Mouse (Mus musculus) spleen, adult 2 months (tissue): Measurements from ENCODE around the gene Arhgap18. TPM values are rescaled to one million over a fixed set of nuclear protein-coding genes. Genes with fewer than 3 reads are reported as not detected.

Experiments
- DNase-seq, 2 experiments: peaks; one replicate each; pipeline versions ENCODE4 v3.0.0 to v3.0.0-alpha.2; 2012 to 2021; ENCODE audit warnings: low spot score in 2 of 2, low read depth in 1 of 2
- H3K27ac ChIP-seq: fragments of 200-500 bp; 2 replicates; pipeline ENCODE4 v1.5.1; 2012; ENCODE audit warnings: low read length, inconsistent platforms; ENCODE audit not compliant: insufficient read depth
- H3K27me3 ChIP-seq: fragments of 200-500 bp; 2 replicates; pipeline ENCODE4 v1.6.1; 2012; ENCODE audit warnings: mild to moderate bottlenecking, moderate library complexity, low read length, inconsistent platforms; ENCODE audit not compliant: control insufficient read depth, insufficient read depth
- H3K36me3 ChIP-seq: fragments of 200-500 bp; 2 replicates; pipeline ENCODE4 v1.6.1; 2012; ENCODE audit warnings: mild to moderate bottlenecking, low read length, inconsistent platforms; ENCODE audit not compliant: control insufficient read depth, insufficient read depth
- H3K4me1 ChIP-seq: fragments of 200-500 bp; 2 replicates; pipeline ENCODE4 v1.6.1; 2011; ENCODE audit warnings: inconsistent platforms; ENCODE audit not compliant: control insufficient read depth, insufficient read depth, insufficient read length
- H3K4me3 ChIP-seq: fragments of 200-500 bp; 2 replicates; pipeline ENCODE4 v1.5.1; 2011; ENCODE audit warnings: mild to moderate bottlenecking, inconsistent platforms; ENCODE audit not compliant: insufficient read depth, insufficient read length; ENCODE audit errors: extremely low read depth
- CTCF ChIP-seq: fragments of 200-500 bp; IDR thresholded peaks from 2 replicates; pipeline ENCODE4 v1.5.1; 2011; ENCODE audit warnings: mild to moderate bottlenecking, inconsistent platforms; ENCODE audit not compliant: insufficient read depth, insufficient read length, insufficient replicate concordance; ENCODE audit errors: extremely low read depth
- POLR2A ChIP-seq: fragments of 200-500 bp; IDR thresholded peaks from 2 replicates; pipeline ENCODE4 v1.6.1; 2011; ENCODE audit warnings: low read depth, low read length, inconsistent platforms
- WGBS: fragments of 180-500 bp; shearing (Covaris S2); methylation state at CpG from one replicate; pipeline ENCODE4 v1.1.7; 2018; 5-methylcytosine and 5-hydroxymethylcytosine counted together
- polyA plus RNA-seq: library from polyadenylated mRNA; depleted of rRNA; stranded (reverse); fragments of >200 nt; gene quantifications from 2 replicates; pipeline ENCODE4 v1.2.3, GENCODE M21; 2012

The Arhgap18 gene
- polyA plus RNA-seq, 1 experiment: 1.3 TPM

DNA sequence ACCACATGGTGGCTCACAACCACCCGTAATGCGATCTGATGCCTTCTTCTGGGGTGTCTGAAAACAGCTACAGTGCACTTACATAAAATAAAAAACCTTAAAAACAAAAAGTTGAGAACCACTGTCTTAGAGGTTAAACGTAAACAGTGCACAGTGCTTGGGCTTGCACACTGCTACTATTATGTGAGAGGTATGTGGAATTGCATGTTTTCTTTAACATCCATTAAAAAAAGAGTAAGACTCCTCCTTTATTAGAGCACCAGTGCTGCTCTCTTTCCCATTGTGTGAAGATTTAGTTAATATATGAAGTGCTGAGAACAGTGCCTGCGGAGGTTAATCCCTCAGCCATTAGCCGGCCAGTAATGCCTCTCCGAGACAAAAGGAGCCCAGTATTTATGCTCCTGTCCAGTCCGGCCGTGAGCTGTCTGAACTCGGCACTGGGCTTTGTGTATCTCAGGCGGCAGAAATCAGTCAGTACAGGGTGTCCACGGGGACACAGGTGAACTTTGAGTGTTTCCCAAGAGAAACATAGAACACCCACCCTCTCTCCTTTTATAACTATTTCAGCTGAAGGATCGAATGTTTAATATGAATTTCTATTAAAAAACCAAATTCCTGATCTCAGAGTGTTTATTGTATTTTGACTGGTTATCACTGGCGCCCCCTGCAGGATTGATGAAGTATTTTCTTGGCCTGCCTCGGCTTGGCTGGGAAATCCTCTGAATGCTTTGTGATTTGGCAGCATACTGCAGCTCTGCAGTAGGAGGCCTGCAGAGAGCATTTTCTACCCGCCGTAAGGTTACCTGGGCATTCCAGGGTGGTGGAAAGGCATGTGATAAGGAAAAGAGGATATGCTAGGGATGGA is 925 bp upstream of the Arhgap18 start:
- no peak overlapping the region for H3K27ac ChIP-seq
- DNase-seq: peak; percentile 18 to 43
- no peaks in the 10 kb centered on the region for H3K27me3 ChIP-seq
- H3K4me3 ChIP-seq: no peak overlapping the region
- no peaks in the 10 kb centered on the region for H3K36me3 ChIP-seq
- TF ChIP-seq CTCF (peak; percentile 35; the same call in 1 of the 2 replicates), POLR2A (no peak)
- no peaks in the 10 kb centered on the region for H3K4me1 ChIP-seq
- WGBS: 74% methylated on average over 16 of the region's 16 CpGs

DNA sequence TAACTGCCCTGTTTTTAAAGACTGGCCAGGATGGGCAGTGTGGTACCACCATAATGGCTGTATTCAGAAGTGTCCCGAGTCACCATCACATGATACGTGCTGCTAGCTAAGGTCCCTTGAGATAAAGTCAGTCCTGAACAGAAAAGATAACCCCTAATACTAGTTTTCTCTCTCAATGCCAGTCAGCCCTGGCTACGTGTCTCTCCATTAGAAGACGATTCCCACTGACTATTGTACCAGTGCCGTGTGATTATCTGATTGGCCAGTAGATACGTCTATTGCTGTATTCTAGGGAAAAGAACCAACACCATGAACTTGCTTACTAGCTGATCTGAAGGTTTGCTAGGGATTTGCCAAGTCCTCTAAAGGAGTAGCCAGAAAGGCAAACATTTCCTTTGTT is 785 bp downstream of the Arhgap18 start:
- H3K27ac ChIP-seq: no peak overlapping the region
- DNase-seq: no peak
- TF ChIP-seq CTCF (no peak), POLR2A (no peak)

DNA sequence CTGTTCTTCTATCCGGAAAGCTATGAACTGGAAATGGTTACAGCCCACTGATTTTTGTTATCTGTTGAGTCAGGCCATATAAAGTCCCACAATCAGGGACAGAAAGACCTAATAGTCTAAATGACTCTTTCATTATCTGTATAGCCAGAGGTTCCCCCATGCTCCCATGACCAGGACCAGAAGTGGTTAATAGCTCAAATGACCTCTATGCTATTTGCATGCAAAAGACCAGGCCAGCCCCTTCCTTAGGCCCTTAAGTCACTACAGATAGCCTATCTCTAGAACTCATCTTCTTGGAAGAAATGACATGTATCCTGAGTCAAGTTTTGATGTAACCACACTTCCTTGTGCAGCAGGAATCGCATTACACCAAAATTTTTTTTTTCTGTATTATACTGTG is 4.0 kb downstream of the Arhgap18 start:
- H3K36me3 ChIP-seq: no peaks in the 10 kb centered on the region
- H3K4me3 ChIP-seq: no peak overlapping the region
- DNase-seq: no peak
- H3K27me3 ChIP-seq: no peaks in the 10 kb centered on the region
- H3K27ac ChIP-seq: no peak overlapping the region
- TF ChIP-seq CTCF: no peak
- no peak for TF ChIP-seq POLR2A
- H3K4me1 ChIP-seq: no peaks in the 10 kb centered on the region; the same call in 1 of the 2 replicates
- 95% methylated on average over 2 of the region's 2 CpGs for WGBS

More for the DNA sequence above, 785 bp downstream of the Arhgap18 start:
- WGBS: 86% methylated on average over 6 of the region's 6 CpGs
- Histone ChIP-seq H3K4me3 (no peak overlapping the region), H3K36me3 (no peaks in the 10 kb centered on the region), H3K4me1 (no peaks in the 10 kb centered on the region), H3K27me3 (no peaks in the 10 kb centered on the region)

DNA sequence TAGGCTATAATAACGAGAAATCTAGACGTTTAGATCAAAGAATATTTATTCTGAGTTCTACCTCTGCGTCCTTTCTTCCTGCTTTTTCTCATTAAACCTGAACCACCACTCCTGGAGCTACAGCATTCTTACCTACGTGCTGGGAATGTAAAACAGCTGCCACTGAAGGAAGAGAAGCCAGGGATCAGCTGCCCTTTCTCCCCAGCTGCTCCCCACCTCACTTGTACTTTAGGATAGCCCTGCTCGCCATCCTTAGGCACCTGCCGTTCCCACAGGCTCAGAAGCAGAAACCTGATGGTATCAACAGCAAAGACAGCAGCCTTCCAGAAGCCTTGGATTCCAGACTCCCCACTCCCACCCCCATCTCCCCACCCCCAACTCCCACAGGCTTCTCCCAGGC is 6.2 kb downstream of the Arhgap18 start:
- TF ChIP-seq CTCF (no peak), POLR2A (no peak)
- Histone ChIP-seq H3K27me3 (no peaks in the 10 kb centered on the region), H3K27ac (no peak overlapping the region), H3K36me3 (no peaks in the 10 kb centered on the region), H3K4me3 (no peak overlapping the region), H3K4me1 (no peaks in the 10 kb centered on the region; the same call in 1 of the 2 replicates)
- WGBS: 92% methylated on average over 6 of the region's 6 CpGs
- DNase-seq: no peak

DNA sequence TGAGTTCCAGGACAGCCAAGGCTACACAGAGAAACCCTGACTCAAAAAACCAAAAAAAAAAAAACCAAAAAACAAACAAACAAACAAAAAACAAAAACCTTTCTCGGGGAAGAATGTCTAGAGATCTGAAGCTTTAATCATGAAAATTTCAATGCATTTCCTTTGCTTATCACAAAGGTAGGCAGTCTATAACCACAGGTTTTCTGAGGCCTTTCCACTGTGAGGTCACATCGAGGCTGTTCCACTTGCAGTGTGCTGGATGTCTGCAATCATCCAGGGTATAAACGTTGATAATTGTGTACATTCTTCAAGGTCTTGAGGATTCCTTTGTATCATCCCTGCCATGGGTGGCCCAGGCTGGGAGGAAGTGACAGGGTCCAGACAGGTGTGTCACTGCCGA is 7.9 kb downstream of the Arhgap18 start:
- TF ChIP-seq POLR2A (no peak), CTCF (no peak)
- Histone ChIP-seq H3K27me3 (no peaks in the 10 kb centered on the region), H3K4me1 (no peaks in the 10 kb centered on the region; the same call in 1 of the 2 replicates), H3K36me3 (no peaks in the 10 kb centered on the region), H3K27ac (no peak overlapping the region), H3K4me3 (no peak overlapping the region)
- DNase-seq: no peak
- WGBS: 75% methylated on average over 4 of the region's 4 CpGs

DNA sequence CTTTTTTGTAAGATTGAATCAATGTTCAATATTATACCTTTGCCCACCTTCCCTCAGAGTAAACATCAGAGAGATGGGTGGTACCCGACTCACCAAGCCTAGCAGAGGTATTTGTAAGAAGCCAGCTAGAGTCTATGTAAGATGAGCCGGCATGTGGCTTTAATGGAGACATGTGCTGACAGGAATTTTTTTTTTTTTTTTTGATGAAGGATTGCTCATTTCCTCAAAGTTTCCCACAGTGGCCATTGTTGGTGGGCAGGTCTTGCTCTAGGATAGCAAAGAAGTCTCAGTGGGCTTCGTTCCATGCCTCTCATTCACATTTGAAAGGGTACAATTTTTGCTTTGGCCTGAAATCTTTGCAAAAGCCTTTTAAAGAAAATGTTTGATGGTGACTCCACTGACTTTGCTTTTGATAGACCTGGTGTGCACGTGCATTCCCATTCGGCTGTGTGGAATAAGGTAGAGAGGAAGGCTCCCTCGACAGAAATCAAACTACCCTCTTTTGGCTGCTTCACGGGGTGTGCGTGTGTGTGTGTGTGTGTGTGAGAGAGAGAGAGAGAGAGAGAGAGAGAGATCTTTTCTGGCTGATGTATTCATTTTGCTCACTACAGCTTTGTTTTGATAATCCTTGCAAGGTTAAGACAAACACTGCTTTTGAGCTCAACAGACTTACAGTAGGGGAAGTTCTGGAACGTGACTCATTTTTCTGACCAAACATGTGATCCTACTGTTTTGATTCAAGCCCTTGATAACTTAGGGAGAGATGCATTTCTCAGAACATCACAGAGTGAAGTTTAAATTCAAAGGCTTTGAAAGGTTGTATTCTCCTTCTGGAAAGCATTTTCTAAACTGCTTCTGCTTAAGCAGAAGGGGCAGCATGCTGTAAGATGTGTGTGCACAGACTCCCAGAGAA is 9.0 kb downstream of the Arhgap18 start:
- H3K36me3 ChIP-seq: no peaks in the 10 kb centered on the region
- H3K27me3 ChIP-seq: no peaks in the 10 kb centered on the region
- no peak overlapping the region for H3K4me3 ChIP-seq
- H3K4me1 ChIP-seq: no peaks in the 10 kb centered on the region; the same call in 1 of the 2 replicates
- no peak for DNase-seq
- TF ChIP-seq CTCF: no peak
- no peak for TF ChIP-seq POLR2A
- 77% methylated on average over 9 of the region's 9 CpGs for WGBS
- H3K27ac ChIP-seq: no peak overlapping the region

DNA sequence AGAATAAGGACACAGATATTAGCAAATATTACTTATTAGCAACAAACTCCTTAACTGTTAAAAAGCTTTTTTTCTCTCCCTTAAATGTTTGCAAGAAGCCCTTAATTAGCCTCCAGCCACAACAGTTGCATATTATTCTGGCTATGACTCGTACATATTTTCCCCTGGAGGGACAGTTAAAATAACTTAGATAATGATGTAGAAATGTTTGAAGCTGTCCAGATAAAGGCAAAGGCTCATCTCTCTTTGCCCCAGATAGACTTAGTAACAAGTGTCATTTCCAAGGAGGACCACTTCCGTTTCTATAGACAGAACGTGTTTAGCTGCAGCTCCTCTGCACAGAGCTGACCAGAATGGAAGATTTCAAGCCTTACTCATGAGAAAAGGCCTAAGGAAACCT is 14.0 kb downstream of the Arhgap18 start:
- 82% methylated on average over 3 of the region's 3 CpGs for WGBS
- no peaks in the 10 kb centered on the region for H3K36me3 ChIP-seq
- TF ChIP-seq POLR2A (no peak), CTCF (no peak)

More for the DNA sequence above, 14.0 kb downstream of the Arhgap18 start:
- Histone ChIP-seq H3K27ac (no peak overlapping the region), H3K4me3 (no peak overlapping the region), H3K4me1 (no peaks in the 10 kb centered on the region), H3K27me3 (no peaks in the 10 kb centered on the region)
- no peak for DNase-seq
